Comparison of ENCODE assay signal across 8 mouse cellular contexts in genomic region chr11:80376651-80377050, GRCm38 (mm10). TPM values are rescaled to one million over a fixed set of nuclear protein-coding genes. Genes with fewer than 3 reads are reported as not detected.
A peak's percentile ranks its signal among the peaks of the same experiment; 100 is the strongest.
DNase-seq lines count a peak whose midpoint lies in the region; ATAC-seq and TF ChIP-seq lines count a peak whose summit lies in the region.

No protein-coding gene starts in this region.

- no peak overlapping the region; the same call in 1 of the 2 replicates for H3K4me3 ChIP-seq in layer of hippocampus, adult 2 months
- no peak overlapping the region for H3K4me3 ChIP-seq in intestine, embryonic 15.5 days (replicated peaks)
- no peak overlapping the region for H3K4me3 ChIP-seq in neural tube, embryonic 12.5 days

- H3K36me3 ChIP-seq in intestine, embryonic 15.5 days = peaks cover 8% of the 10 kb centered on the region; the same call in 1 of the 2 replicates
- H3K36me3 ChIP-seq in neural tube, embryonic 12.5 days = peaks cover 26% of the 10 kb centered on the region

- H3K27ac ChIP-seq in layer of hippocampus, adult 2 months = no peak overlapping the region
- H3K27ac ChIP-seq in intestine, embryonic 15.5 days = no peak overlapping the region
- H3K27ac ChIP-seq in neural tube, embryonic 12.5 days = no peak overlapping the region

- no peak overlapping the region for H3K9ac ChIP-seq in intestine, embryonic 15.5 days
- H3K9ac ChIP-seq in neural tube, embryonic 12.5 days = no peak overlapping the region

- H3K9me3 ChIP-seq in intestine, embryonic 15.5 days = no peaks in the 10 kb centered on the region
- no peaks in the 10 kb centered on the region for H3K9me3 ChIP-seq in neural tube, embryonic 12.5 days

- H3K27me3 ChIP-seq in intestine, embryonic 15.5 days (replicated peaks) = no peaks in the 10 kb centered on the region
- H3K27me3 ChIP-seq in neural tube, embryonic 12.5 days (replicated peaks) = no peaks in the 10 kb centered on the region

- ATAC-seq in intestine, embryonic 15.5 days = no peak
- no peak for ATAC-seq in neural tube, embryonic 12.5 days (ENCODE audit: low FRiP score, low read depth)

- 54% methylated on average over 4 of the region's 4 CpGs for WGBS in intestine, embryonic 15.5 days
- WGBS in neural tube, embryonic 12.5 days = 79% methylated on average over 4 of the region's 4 CpGs

- H3K4me2 ChIP-seq in intestine, embryonic 15.5 days (replicated peaks) = peak overlapping the region; percentile 90; the same call in 1 of the 2 replicates
- peak overlapping the region; percentile 70 for H3K4me2 ChIP-seq in neural tube, embryonic 12.5 days (replicated peaks)

- TF ChIP-seq CTCF in layer of hippocampus, adult 2 months (conservative IDR thresholded peaks at IDR 0.05) = peak; percentile 35; the same call in 1 of the 2 replicates

- H3K4me1 ChIP-seq in intestine, embryonic 15.5 days (replicated peaks) = peaks cover 5% of the 10 kb centered on the region; the same call in 1 of the 2 replicates
- no peaks in the 10 kb centered on the region for H3K4me1 ChIP-seq in neural tube, embryonic 12.5 days

- DNase-seq in layer of hippocampus, adult 2 months (ENCODE audit: low spot score in 2 of 2) = no peak
- no peak for DNase-seq in layer of hippocampus, adult 11-12 months (ENCODE audit: low spot score)
- DNase-seq in T-cell, adult 2 months (ENCODE audit: low spot score) = peak; percentile 13
- no peak for DNase-seq in gastrocnemius, postnatal 4 days (ENCODE audit: low spot score in 2 of 2)
- no peak for DNase-seq in layer of hippocampus, adult 8-10 months (ENCODE audit: low spot score in 2 of 2)
- DNase-seq in right cerebral cortex, postnatal 4 days = no peak

RNA-seq across cellular contexts. Expression of gene 5730455P16Rik, which starts 1.2 kb away (rescaled TPM):
- total RNA-seq in layer of hippocampus, adult 2 months (2021) = 10 to 100 TPM; 51.3 to 53.0 TPM
- 15.7 and 18.4 TPM in 2 replicates for polyA plus RNA-seq in intestine, embryonic 15.5 days (2015; fragmentation: Nextera tagmentation; extraction: Ambion mirVana)
- 28.0 and 31.6 TPM in 2 replicates for polyA plus RNA-seq in neural tube, embryonic 12.5 days (2016; fragmentation: Nextera tagmentation; extraction: Ambion mirVana)
- total RNA-seq in gastrocnemius, postnatal 4 days (2021) = 10 to 100 TPM; 22.3 to 25.5 TPM
- total RNA-seq in layer of hippocampus, adult 8-10 months (2022) = 10 to 100 TPM; 51.4 to 57.8 (median 53.7) TPM

RNA-seq across cellular contexts. Expression of gene Zfp207, which starts 6.4 kb away (rescaled TPM):
- total RNA-seq in layer of hippocampus, adult 2 months (2021) = 100 to 1,000 TPM; 151 to 152 TPM
- 177 and 197 TPM in 2 replicates for polyA plus RNA-seq in intestine, embryonic 15.5 days (2015; fragmentation: Nextera tagmentation; extraction: Ambion mirVana)
- polyA plus RNA-seq in neural tube, embryonic 12.5 days (2016; fragmentation: Nextera tagmentation; extraction: Ambion mirVana) = 252 and 256 TPM in 2 replicates
- 100 to 1,000 TPM; 111 to 146 TPM for total RNA-seq in gastrocnemius, postnatal 4 days (2021)
- total RNA-seq in layer of hippocampus, adult 8-10 months (2022) = 100 to 1,000 TPM; 119 to 202 (median 151) TPM

RNA-seq across cellular contexts. Expression of gene Psmd11, which starts 51.8 kb away (rescaled TPM):
- 100 to 1,000 TPM in 1 of 2 experiments, 10 to 100 TPM in 1; 93.8 to 101 TPM for total RNA-seq in layer of hippocampus, adult 2 months (2021)
- 269 and 297 TPM in 2 replicates for polyA plus RNA-seq in intestine, embryonic 15.5 days (2015; fragmentation: Nextera tagmentation; extraction: Ambion mirVana)
- polyA plus RNA-seq in neural tube, embryonic 12.5 days (2016; fragmentation: Nextera tagmentation; extraction: Ambion mirVana) = 309 and 324 TPM in 2 replicates
- total RNA-seq in gastrocnemius, postnatal 4 days (2021) = 100 to 1,000 TPM; 126 to 134 TPM
- 100 to 1,000 TPM; 105 to 116 (median 107) TPM for total RNA-seq in layer of hippocampus, adult 8-10 months (2022)
